Mouse (Mus musculus) neutrophil, adult 5-6 weeks (primary cell): Measurements from ENCODE around the gene Abca7. TPM values are rescaled to one million over a fixed set of nuclear protein-coding genes. Genes with fewer than 3 reads are reported as not detected.
A peak's percentile ranks its signal among the peaks of the same experiment; 100 is the strongest.

Experiments used
- ATAC-seq: fragments of 151-379, 151-347 bp; 2 replicates; pipeline ENCODE4 v1.8.0; 2017; ENCODE audit warnings: mild to moderate bottlenecking, moderate TSS enrichment; ENCODE audit not compliant: insufficient number of reproducible peaks, poor library complexity, low FRiP score, severe bottlenecking; ENCODE audit errors: extremely low read depth
- total RNA-seq: library from RNA; stranded (forward); fragments of 200-1000 nt; gene quantifications from 2 replicates; pipeline ENCODE4 v1.2.3, GENCODE M21; 2017

Gene Abca7
- total RNA-seq, 1 experiment from 2014 or later, result 45.9 TPM

DNA sequence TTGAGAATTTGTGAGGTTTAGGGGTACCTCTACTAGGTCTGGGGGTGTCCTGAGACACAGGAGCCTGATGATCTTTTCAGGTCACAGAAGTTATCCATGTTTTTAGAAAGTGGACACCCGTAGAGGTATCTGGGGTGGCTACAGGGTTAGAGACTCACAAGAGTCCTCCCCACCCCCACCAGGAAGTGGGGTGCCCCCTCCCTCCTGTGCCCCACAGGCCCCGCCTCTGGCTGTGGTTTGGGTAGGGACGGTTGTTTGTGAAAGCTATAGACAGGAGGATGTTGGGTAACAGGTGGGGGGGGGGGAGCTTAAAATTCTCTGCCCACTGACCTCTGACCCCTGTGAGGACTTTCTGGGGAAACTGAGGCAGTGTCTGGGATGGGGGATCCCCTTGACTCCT is 21.1 kb downstream of the Abca7 start:
- ATAC-seq, result peak; percentile 62

- no peak for ATAC-seq
These were observed 21.5 kb downstream of the Abca7 start for GRCm38 (mm10) chr10:80017771-80018170.

GRCm38 (mm10) chr10:80018739-80019297 is 22.5 kb downstream of the Abca7 start:
- peak; percentile 33 for ATAC-seq

- ATAC-seq, result no peak
These were observed 23.3 kb downstream of the Abca7 start for GRCm38 (mm10) chr10:80019471-80020131.

DNA sequence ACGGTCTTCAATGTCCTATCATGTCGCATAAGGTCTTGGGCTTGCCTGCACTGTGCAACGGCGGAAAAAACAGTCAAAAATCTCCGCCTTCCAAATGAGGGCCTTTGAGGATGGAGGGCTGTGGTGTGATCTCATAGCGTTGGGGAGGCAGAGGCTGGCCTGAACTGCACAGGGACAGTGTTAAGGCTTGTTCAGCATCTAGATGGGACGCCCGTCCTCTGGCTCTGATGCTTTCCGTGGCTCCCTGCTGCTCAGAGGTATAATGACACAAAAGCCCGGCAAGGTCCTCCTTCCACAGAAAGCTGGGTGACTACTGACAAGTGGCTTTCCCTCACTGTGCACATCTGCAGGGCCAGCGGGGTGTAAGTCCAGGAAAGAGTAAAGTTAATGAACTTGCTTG is 23.9 kb downstream of the Abca7 start:
- no peak for ATAC-seq

DNA sequence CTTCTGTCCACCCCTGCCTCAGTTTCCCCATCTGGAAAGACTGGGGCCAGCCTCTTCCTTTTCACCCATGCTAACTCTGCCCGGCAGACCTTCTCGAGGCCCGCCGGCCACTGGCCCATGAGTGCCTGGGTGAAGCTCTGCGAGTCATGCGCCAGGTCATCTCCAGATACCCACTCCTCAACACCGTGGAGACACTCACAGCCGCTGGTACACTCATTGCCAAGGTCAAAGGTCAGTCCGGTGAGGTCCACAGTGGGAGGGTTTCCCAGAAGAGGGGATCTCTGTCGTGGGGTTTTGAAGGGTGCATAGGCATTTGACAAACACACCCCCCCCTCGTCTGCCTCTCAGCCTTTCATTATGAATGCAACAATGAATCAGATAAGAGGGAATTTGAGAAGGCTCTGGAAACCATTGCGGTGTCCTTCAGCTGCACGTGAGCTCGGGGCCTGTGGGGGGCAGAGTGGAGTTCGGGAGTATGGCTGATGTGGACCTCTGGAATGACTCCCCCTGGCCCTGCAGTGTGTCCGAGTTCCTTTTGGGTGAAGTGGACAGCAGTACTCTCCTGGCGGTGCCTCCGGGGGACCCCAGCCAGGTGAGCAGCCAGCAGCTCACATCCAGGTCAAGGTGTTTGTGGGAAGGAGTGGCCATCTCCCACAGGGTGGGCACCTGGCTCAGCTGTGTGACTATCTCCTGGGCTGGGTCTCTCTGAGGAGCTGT is 24.5 kb downstream of the Abca7 start:
- no peak for ATAC-seq

GRCm38 (mm10) chr10:80021320-80021641 is 25.0 kb downstream of the Abca7 start:
- no peak for ATAC-seq

DNA sequence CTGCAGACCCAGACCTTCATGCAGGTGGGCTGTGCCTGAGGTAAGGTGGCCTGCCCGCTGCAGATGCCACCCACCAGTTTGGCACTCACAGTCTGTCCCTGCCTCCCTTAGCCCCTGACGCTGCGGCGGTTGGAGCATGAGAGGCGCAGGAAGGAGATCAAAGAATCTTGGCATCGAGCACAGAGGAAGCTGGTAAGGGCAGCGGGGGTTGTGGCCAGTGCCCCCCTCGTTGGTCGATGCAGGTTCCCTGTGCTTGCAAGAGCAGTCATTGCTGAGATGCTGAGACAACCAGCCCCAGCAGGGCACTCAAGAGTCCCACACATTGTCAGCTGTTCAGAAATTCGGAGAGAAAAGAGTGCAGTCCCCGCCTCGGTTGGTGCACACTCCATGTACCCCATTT is 25.9 kb downstream of the Abca7 start:
- ATAC-seq, result no peak

GRCm38 (mm10) chr10:80022806-80023205 is 26.5 kb downstream of the Abca7 start:
- ATAC-seq, result no peak

GRCm38 (mm10) chr10:80023758-80024157 is 27.5 kb downstream of the Abca7 start:
- ATAC-seq, result no peak

GRCm38 (mm10) chr10:80024229-80025043 is 28.1 kb downstream of the Abca7 start:
- ATAC-seq, result peak; percentile 74

DNA sequence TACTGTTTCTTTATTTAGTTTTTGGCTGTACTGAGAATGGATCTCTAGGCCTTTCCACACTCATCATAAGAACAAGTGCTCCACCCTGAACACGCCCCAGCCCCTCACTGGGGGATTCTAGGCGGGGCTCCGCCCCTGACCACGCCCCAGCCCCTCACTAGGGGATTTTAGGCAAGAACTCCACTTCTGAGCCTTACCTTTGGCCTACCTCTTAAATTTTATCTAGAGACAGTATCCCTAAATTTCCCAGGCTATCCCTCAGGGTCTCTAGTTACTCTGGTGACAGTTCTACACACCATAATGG is 28.7 kb downstream of the Abca7 start:
- no peak for ATAC-seq

GRCm38 (mm10) chr10:80025463-80025862 is 29.2 kb downstream of the Abca7 start:
- ATAC-seq, result no peak

GRCm38 (mm10) chr10:80025889-80026288 is 29.6 kb downstream of the Abca7 start:
- ATAC-seq, result no peak

- no peak for ATAC-seq
These were observed 31.6 kb downstream of the Abca7 start for GRCm38 (mm10) chr10:80027681-80028520.

- ATAC-seq, result no peak
These were observed 32.2 kb downstream of the Abca7 start for GRCm38 (mm10) chr10:80028521-80028846.

DNA sequence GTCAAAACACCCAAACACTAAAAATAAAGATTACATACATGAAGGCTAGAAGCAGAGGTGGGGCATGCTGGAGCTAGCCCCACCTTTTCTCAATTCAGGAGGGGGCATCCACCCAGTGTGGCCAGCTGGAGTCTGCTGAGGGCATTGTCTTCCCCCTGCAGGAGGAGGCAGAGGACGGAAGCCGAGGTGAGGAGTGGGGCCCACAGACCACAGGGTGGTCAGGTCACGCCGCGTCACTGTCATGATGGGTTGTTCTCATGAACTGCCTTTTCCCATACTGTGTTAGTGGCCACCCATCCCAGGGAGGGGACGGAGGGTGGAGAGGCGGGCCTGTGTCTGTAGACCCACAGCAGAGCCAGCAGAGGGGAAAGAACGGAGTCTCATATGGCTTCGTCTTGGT is 33.9 kb downstream of the Abca7 start:
- no peak for ATAC-seq

GRCm38 (mm10) chr10:80030736-80031135 is 34.4 kb downstream of the Abca7 start:
- ATAC-seq, result no peak

- peak; percentile 62 for ATAC-seq
These were observed 36.6 kb downstream of the Abca7 start for GRCm38 (mm10) chr10:80032799-80033480.
